Mouse (Mus musculus) R1 (cell line): ENCODE results near the gene Hira.
"Not testable (repeated sequence)": the region's sequence is repeated elsewhere in the genome, so short reads cannot be mapped to it uniquely, and the experiment has no call there.

Source experiments
- DNase-seq: peaks from one replicate; pipeline ENCODE4 v3.0.0-alpha.2; 2018; ENCODE audit warnings: low read depth, low spot score

The Hira gene

DNA sequence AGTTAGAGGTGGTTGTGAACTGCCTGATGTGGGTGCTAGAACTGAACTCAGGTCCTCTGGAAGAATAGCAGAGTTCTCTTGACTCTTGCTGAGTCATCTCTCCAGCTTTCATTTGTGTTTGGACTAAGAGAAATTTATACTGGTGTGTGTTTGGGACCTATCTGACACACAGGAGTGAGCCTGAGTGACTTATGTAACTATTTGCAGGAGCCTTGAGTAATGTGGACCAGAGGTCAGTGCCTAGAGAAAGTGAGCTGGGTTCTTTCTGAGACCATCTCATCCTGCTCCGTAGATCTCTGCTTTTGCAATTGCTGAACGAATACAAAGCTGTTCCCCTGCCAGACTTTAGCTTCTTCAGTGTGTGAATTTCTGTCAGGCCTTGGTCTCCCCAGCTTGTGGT is 44.9 kb downstream of the Hira start:
- DNase-seq: no peak

DNA sequence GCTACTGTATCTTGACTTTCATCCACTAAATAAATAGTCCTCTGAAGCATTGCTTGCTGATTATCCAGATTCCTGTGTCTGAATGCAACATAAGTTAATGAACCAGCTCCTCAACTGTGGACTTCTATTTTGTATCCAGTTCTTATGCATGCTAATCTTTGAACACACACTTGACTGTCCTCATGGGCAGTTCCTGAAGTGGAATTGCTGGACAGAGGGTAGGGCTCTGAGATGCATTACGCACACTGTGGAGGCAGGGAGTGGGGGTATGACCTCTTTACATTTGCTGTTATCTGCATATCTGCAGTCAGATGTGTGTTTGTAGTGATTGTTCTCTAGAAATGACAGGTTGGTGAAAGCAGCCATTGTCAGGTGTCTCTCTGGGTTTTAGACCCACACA is 51.1 kb downstream of the Hira start:
- DNase-seq: no peak

DNA sequence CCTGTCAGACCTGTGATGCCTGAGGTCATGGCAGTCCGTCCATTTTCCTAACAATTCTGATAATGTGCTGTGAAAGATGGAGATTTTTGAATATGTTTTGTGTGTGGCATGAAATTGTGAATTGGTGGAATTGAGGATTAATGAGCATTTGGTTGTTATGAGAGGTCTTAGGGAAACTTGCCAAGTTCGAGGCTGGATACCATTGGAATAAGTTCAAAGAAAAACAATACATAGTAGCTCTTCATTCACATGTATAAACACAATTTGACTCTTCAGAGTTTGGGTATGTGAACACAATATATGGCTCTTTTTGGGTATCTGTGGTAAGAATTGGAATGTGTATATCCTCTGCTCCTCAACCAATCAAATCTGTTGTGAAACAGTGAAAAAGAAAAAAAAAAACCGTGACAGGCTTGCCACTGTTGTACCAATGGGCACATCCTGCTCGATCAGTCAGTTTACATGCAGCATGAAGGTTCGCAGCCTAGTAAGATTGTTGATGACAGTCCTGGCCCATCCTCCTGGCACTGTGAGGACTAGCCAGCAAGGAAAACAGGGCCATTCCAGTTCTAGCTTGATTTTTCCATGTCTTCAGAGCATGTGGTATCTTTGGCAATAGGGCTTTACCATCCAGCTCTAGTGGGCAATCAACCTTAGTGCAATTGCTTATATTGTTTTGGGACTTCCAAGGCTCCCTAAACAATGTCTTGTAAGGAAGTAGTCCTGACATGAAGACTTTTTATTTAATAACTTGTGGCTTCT is 61.7 kb downstream of the Hira start:
- DNase-seq: no peak

GRCm38 (mm10) chr16:18943906-18944305 is 67.1 kb downstream of the Hira start:
- no peak for DNase-seq

GRCm38 (mm10) chr16:18948941-18949340 is 72.1 kb downstream of the Hira start:
- no peak for DNase-seq

DNA sequence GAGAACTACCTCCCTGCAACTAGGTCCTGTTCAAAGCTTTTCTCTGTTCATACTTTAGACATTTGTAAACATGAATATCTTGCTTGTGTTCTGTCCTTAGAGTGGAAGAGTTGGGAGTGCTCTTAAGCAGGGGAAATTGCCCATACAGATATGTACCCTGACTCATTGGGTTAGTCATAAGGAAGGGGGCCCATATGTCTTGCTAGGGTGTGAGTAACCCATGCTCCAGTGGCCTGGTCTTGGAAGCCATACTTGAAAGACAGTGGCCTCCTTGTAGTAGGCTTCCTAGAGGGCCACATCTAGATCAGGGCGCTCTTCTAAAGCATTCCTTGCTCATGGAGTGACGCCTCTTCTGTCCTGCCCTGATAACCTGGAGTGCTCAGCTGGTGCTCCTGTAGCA is 73.5 kb downstream of the Hira start:
- DNase-seq: no peak

DNA sequence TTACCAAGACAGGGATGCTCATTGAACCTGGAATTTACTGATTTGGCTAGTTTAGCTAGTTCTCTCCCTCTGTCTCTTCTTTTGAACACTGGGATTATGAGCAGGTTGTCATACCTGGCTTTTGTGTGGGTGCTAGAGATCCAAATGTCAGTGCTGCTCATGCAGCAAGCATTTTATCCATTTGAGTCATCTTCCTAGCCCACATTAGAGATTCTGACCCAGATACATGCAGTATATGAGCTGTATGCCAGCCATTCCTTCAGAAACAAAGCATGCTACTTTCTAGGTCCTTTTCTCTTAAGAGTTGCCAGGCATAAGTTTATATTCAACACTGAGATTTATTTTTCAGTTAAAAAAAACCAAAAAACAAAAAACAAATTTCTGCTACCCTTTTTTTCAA is 76.0 kb downstream of the Hira start:
- no peak for DNase-seq

GRCm38 (mm10) chr16:18955070-18955469 is 78.2 kb downstream of the Hira start:
- no peak for DNase-seq

GRCm38 (mm10) chr16:18963486-18963885 is 86.6 kb downstream of the Hira start:
- DNase-seq: no peak

DNA sequence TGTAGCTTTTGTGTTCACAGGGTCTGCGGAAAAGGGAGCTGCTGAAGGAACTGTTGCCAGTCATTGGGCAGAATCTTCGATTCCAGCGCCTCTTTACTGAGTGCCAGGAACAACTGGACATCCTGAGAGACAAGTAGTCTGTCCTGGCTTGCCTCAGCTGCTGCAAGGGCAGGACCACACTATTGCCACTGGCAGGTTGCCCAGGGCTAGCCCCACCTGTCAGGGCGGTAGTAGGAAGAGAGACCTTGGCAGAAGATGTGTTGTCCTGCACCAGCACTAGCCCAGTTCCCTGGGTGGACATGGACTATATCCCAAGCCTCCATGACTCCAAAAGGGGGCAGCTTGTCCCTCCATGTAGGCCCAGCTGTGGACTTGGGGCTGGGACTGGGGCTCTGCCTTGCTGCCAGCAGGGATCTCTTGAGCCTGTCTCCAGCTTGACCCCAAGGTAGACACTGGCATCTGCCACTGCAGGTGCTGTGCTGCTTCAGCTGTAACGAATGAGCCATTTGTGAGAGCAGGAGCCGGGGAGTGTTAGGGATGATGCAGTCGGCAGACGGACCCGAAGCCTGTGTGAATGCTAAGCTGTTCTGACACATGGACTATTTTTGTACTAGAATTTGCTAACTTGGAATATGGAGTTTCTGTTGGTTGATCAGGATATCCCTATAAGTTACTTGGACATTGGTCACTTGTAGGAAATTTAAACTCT is 92.7 kb downstream of the Hira start:
- DNase-seq: no peak

DNA sequence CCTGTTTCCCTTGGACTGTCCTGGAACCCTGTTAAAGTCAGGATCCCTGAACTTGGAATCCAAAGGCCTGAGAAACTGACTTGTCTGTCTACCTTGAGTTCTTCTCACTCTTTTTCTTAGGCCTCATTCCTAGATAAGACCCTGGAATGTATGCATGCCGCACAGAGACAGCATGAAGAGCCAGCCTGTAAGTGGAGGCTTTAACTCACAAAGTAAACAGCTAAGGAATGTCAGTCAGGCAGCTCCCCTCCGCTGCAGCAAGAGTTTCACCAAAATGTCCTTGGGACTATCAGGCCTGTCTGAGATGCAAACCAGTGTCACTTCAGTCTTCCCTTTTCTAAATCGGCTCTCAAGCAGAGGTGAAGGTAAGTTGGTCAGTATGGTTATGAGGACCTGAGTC is 94.0 kb downstream of the Hira start:
- DNase-seq: peak; percentile 27

- peak; percentile 52 for DNase-seq
These were observed 98.8 kb downstream of the Hira start for GRCm38 (mm10) chr16:18975665-18976064.

GRCm38 (mm10) chr16:18976315-18976714 is 99.5 kb downstream of the Hira start:
- DNase-seq: peak; percentile 28

DNA sequence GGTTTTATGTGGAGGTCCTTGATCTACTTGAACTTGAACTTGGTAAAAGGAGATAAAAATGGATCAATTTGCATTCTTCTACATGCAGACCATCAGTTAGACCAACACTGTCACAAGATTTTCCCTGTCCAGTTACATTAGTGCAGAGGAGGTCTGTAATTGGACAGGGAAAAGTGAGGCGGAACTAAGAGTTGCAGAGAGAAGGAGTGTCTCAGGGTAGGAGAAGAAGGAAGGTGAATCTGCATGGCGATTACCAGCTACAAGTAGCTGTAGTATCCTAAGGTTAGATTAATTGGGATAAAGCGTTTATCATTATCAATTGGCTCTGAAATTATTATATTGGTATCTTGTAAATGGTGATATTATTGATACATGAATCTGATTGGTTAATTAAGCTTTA is 109.5 kb downstream of the Hira start:
- no peak for DNase-seq

DNA sequence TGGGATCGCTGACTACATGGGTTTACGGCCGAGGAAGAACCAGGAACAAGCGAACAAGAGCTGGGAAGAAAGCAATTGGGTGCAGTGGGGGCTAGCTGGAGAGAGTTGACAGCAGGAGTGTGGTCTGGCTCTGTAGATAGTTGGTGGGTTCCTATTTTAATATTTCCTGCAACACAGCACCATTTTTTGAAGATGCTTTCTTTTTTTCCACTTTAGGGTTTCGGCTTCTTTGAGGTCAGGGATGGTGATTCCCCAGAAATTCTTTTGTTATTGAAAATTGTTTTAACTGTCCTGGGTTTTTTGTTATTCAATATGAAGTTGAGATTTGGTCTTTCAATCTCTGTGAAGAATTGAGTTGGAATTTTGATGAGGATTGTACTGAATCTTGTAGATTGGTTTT is 110.0 kb downstream of the Hira start:
- DNase-seq: no peak

DNA sequence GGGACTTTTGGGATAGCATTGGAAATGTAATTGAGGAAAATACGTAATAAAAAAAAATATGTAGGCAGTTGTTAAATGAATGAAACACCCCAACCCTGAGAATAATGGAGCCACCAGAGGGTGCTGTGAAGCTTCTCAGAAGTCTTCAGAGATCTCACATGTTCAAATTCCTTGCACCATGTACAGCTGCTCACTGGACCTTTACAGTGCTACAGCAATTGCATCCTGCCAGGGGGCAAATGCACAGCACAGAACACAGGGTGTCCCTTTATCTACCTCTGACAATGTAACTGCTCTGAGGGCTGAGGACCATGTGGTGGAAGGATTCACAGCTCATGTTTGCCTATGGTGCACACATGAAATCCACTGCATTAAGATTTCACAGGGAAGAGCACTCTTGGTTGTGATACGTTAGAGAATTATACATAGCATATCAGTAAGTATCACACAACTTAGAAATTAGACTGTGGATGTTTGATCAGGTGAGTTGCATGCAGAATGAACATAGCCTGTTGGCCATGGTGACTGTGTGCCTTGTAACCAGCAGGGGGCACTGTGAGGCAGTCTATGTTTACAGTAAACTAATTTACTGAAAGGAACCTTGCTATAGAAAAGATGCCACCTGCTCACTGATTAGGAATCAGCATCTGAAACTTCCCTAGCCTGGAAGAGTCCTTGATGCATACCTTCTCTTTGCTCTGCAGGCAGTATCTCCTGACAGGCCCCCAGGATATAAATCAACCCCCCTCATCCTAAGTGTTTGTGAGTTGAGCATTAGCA is 126.0 kb downstream of the Hira start:
- peak; percentile 60 for DNase-seq

DNA sequence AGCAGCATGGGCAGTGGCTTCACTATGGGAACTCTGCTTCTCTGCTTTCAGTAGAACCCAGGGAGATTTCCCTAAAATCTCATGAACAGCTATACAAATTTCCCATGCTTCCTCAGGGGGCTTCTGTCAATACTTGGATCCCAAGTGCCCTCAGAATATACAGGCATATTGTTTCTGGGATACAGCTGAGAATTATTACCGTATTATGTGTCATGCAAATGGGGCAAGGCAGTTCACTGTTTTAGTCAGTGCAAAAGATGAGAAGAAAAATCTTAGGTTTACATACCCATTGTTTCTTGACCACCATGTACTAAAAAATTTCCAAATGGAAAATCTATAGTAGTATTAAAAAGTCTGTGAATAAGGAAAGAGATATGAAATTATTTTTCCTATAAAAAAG is 126.9 kb downstream of the Hira start:
- DNase-seq: no peak

DNA sequence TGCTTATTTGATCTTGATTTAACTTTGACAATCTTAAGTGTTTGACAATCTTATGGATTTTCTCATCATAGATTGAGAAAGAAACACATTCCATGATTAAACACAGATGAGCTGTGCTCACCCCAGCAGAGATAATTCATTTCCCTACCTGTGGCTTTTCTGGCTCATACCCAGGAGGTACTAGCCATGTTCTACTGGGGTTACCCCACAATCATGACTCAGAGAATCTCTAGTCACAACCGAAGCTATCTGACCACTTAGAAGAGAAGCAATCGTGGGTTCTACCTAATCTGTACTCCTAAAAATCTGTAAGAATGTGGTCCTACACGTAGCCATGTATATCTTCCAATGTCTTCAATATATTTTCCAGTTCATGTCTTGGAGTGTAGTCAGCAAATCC is 128.5 kb downstream of the Hira start:
- DNase-seq: no peak

DNA sequence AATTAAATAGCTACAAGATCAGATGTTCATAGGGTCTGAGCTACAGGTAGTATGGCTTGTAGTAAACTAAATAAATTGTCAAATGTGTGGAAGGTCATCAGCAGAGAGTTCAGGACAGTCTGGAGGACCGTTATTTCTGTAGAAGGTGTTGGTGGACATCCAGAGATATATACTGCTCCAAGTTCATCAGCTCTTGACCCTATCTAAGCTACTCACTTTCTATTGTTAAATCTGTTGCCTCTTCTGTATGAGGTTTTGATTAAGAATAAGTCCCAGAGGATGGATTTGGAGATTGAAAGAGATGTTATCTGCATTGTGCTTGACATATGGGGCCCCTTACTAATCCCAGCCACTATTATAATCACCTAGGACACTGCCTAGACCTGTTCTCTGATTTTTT is 129.9 kb downstream of the Hira start:
- DNase-seq: no peak

DNA sequence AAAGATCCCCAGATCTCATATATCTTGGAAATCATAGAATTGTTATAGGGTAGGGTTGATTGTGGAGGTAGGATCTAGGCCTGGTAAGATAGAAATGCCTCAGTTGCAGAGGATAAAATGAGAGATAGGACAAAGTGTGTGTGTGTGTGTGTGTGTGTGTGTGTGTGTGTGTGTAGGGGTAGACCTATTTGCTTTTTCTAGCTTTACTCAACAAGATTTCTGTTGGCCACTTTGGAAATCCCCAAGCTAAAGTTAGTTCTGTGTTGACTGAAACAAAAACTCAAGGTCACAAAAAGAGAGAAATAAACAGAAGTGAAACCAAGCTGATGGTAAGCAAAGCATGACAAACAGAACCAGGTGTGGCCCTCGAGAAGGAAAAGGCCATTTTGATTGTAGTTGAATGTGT is 130.4 kb downstream of the Hira start:
- DNase-seq: not testable (repeated sequence)

DNA sequence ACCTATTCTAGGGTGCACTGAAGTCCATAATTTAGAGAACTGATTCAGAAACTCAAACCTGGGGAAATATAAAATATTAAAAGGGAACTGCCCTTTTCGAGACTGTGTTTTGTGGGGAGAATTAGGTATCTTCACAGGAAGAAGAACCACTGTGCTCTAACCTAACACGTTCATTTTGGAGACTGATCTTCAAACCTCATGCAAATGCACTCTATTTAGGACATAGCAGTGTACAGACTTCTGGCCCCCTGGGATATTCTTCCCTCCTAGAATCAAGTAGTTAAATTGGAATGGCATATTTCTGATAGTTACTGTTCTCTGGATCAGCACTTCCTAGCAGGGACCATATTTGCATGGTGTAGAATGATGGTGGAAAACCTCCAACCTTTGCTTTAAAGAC is 133.9 kb downstream of the Hira start:
- no peak for DNase-seq

GRCm38 (mm10) chr16:19013550-19013949 is 136.7 kb downstream of the Hira start:
- no peak for DNase-seq

GRCm38 (mm10) chr16:19014650-19015049 is 137.8 kb downstream of the Hira start:
- no peak for DNase-seq
